Mouse (Mus musculus): ENCODE measurements at regions not wholly inside any gene's neighbourhood (a gene's known extent, or its start where the extent isn't known, plus 50 kb on each side); places are given as distances from the start of the nearest gene placed in this dataset.

GRCm38 (mm10) chr7:90046862-90047261 is 66.1 kb upstream of the Eed start:
- Histone ChIP-seq H3K4me3 (ENCODE audit: insufficient read depth, low read depth, low read length) (no peak overlapping the region), H3K27ac (ENCODE audit: insufficient read depth, low read depth, low read length) (no peak overlapping the region), H3K27me3 (replicated peaks; ENCODE audit: control insufficient read depth, insufficient read depth, low read length) (no peaks in the 10 kb centered on the region), H3K36me3 (ENCODE audit: control insufficient read depth, insufficient read depth, low read length) (no peaks in the 10 kb centered on the region), H3K4me1 (ENCODE audit: control insufficient read depth, insufficient read depth, low read length) (peaks cover 29% of the 10 kb centered on the region)
- 93% methylated on average over 4 of the region's 4 CpGs for WGBS
- DNase-seq = no peak
- no peak for TF ChIP-seq POLR2A (IDR thresholded peaks at IDR 0.05; ENCODE audit: low read depth, low read length)
- no peak for TF ChIP-seq CTCF (conservative IDR thresholded peaks at IDR 0.05; ENCODE audit: insufficient read depth, insufficient read length, low read depth, low read length)

- Histone ChIP-seq H3K4me1 (ENCODE audit: control insufficient read depth, insufficient read depth, low read length) (peaks cover 18% of the 10 kb centered on the region), H3K27ac (ENCODE audit: insufficient read depth, low read depth, low read length) (peak overlapping the region; percentile 42), H3K36me3 (ENCODE audit: control insufficient read depth, insufficient read depth, low read length) (no peaks in the 10 kb centered on the region), H3K4me3 (ENCODE audit: insufficient read depth, low read depth, low read length) (no peak overlapping the region), H3K27me3 (replicated peaks; ENCODE audit: control insufficient read depth, insufficient read depth, low read length) (no peaks in the 10 kb centered on the region)
- DNase-seq = peak; percentile 57
- WGBS = 52% methylated on average over 10 of the region's 10 CpGs
- no peak for TF ChIP-seq CTCF (conservative IDR thresholded peaks at IDR 0.05; ENCODE audit: insufficient read depth, insufficient read length, low read depth, low read length)
- TF ChIP-seq POLR2A (IDR thresholded peaks at IDR 0.05; ENCODE audit: low read depth, low read length) = no peak
Measured at GRCm38 (mm10) chr7:90048401-90049307, 67.9 kb upstream of the Eed start.

- TF ChIP-seq CTCF (conservative IDR thresholded peaks at IDR 0.05; ENCODE audit: insufficient read depth, insufficient read length, low read depth, low read length) = no peak
- H3K4me1 ChIP-seq (ENCODE audit: control insufficient read depth, insufficient read depth, low read length) = peaks cover 18% of the 10 kb centered on the region
- H3K27ac ChIP-seq (ENCODE audit: insufficient read depth, low read depth, low read length) = peak overlapping the region; percentile 53
- H3K27me3 ChIP-seq (replicated peaks; ENCODE audit: control insufficient read depth, insufficient read depth, low read length) = no peaks in the 10 kb centered on the region
- DNase-seq = peak; percentile 69
- H3K36me3 ChIP-seq (ENCODE audit: control insufficient read depth, insufficient read depth, low read length) = no peaks in the 10 kb centered on the region
- 43% methylated on average over 8 of the region's 8 CpGs for WGBS
- H3K4me3 ChIP-seq (ENCODE audit: insufficient read depth, low read depth, low read length) = no peak overlapping the region
Measured at GRCm38 (mm10) chr7:90049831-90050237, 69.1 kb upstream of the Eed start.

- Histone ChIP-seq H3K27me3 (replicated peaks; ENCODE audit: control insufficient read depth, insufficient read depth, low read length) (no peaks in the 10 kb centered on the region), H3K4me1 (ENCODE audit: control insufficient read depth, insufficient read depth, low read length) (peaks cover 16% of the 10 kb centered on the region), H3K36me3 (ENCODE audit: control insufficient read depth, insufficient read depth, low read length) (no peaks in the 10 kb centered on the region), H3K27ac (ENCODE audit: insufficient read depth, low read depth, low read length) (0 out of 2 replicates have a peak overlapping the region, but pooled peaks have one; percentile 1), H3K4me3 (ENCODE audit: insufficient read depth, low read depth, low read length) (no peak overlapping the region)
- WGBS = 21% methylated on average over 7 of the region's 7 CpGs
- DNase-seq = no peak
- TF ChIP-seq POLR2A (IDR thresholded peaks at IDR 0.05; ENCODE audit: low read depth, low read length) (no peak), CTCF (conservative IDR thresholded peaks at IDR 0.05; ENCODE audit: insufficient read depth, insufficient read length, low read depth, low read length) (no peak)
Measured at GRCm38 (mm10) chr7:90054795-90055511, 74.2 kb upstream of the Eed start.

- Histone ChIP-seq H3K27me3 (replicated peaks; ENCODE audit: control insufficient read depth, insufficient read depth, low read length) (no peaks in the 10 kb centered on the region), H3K27ac (ENCODE audit: insufficient read depth, low read depth, low read length) (no peak overlapping the region), H3K4me1 (ENCODE audit: control insufficient read depth, insufficient read depth, low read length) (peaks cover 26% of the 10 kb centered on the region), H3K36me3 (ENCODE audit: control insufficient read depth, insufficient read depth, low read length) (no peaks in the 10 kb centered on the region), H3K4me3 (ENCODE audit: insufficient read depth, low read depth, low read length) (no peak overlapping the region)
- no peak for DNase-seq
- WGBS = 83% methylated on average over 1 of the region's 1 CpGs
- TF ChIP-seq CTCF (conservative IDR thresholded peaks at IDR 0.05; ENCODE audit: insufficient read depth, insufficient read length, low read depth, low read length) (no peak), POLR2A (IDR thresholded peaks at IDR 0.05; ENCODE audit: low read depth, low read length) (no peak)
Measured at GRCm38 (mm10) chr7:90057947-90058346, 72.1 kb upstream of the Picalm start.

- Histone ChIP-seq H3K27me3 (replicated peaks; ENCODE audit: control insufficient read depth, insufficient read depth, low read length) (no peaks in the 10 kb centered on the region), H3K4me1 (ENCODE audit: control insufficient read depth, insufficient read depth, low read length) (peaks cover 26% of the 10 kb centered on the region), H3K36me3 (ENCODE audit: control insufficient read depth, insufficient read depth, low read length) (no peaks in the 10 kb centered on the region), H3K4me3 (ENCODE audit: insufficient read depth, low read depth, low read length) (no peak overlapping the region), H3K27ac (ENCODE audit: insufficient read depth, low read depth, low read length) (peak overlapping the region; percentile 96)
- no peak for TF ChIP-seq CTCF (conservative IDR thresholded peaks at IDR 0.05; ENCODE audit: insufficient read depth, insufficient read length, low read depth, low read length)
- no peak for TF ChIP-seq POLR2A (IDR thresholded peaks at IDR 0.05; ENCODE audit: low read depth, low read length)
- WGBS = 52% methylated on average over 4 of the region's 4 CpGs
- DNase-seq = peak; percentile 87
Measured at GRCm38 (mm10) chr7:90058636-90059035, 71.4 kb upstream of the Picalm start.

GRCm38 (mm10) chr7:90059249-90059628 is 70.8 kb upstream of the Picalm start:
- DNase-seq = no peak
- Histone ChIP-seq H3K4me3 (ENCODE audit: insufficient read depth, low read depth, low read length) (no peak overlapping the region), H3K27ac (ENCODE audit: insufficient read depth, low read depth, low read length) (peak overlapping the region; percentile 96), H3K4me1 (ENCODE audit: control insufficient read depth, insufficient read depth, low read length) (peaks cover 26% of the 10 kb centered on the region), H3K27me3 (replicated peaks; ENCODE audit: control insufficient read depth, insufficient read depth, low read length) (no peaks in the 10 kb centered on the region), H3K36me3 (ENCODE audit: control insufficient read depth, insufficient read depth, low read length) (no peaks in the 10 kb centered on the region)
- WGBS = 40% methylated on average over 8 of the region's 8 CpGs
- TF ChIP-seq CTCF (conservative IDR thresholded peaks at IDR 0.05; ENCODE audit: insufficient read depth, insufficient read length, low read depth, low read length) (no peak), POLR2A (IDR thresholded peaks at IDR 0.05; ENCODE audit: low read depth, low read length) (no peak)
